In the genomic region with DNA sequence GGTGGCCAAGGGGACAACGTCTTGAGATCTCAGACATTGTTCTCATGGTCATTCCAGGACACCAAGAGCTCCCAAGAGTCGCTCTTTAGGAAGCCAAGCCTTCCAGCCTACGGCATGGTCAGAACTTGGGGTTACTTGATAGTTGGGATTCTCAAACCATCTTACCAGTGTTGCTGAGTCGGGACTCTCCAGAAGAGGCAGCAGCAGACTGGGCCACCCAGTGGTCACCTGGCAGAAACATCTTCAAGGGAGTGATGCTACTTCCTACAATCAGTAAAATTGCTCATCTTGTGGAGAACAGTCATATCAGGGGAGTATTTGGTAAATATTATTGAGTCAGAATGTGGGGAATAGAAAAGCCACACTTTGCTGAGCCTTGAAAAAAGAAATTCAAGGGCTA, we compare ENCODE assay signal across 10 mouse cellular contexts.
DNase-seq lines count a peak whose midpoint lies in the region; ATAC-seq and TF ChIP-seq lines count a peak whose summit lies in the region.
"Had no signal": no experiment of that assay in that cellular context is flagged by ENCODE, and none has a peak within 500 bp of the region (broad histone marks: within the 10 kb centered on the region; RNA-seq: fewer than 3 reads in every experiment).

No protein-coding gene starts in this region.

- H3K4me2 ChIP-seq in forebrain, postnatal 0 days (ENCODE audit: low read depth) = no peak overlapping the region
- H3K4me2 ChIP-seq in forebrain, embryonic 14.5 days (ENCODE audit: low read length) = no peak overlapping the region
- H3K4me2 ChIP-seq in liver, postnatal 0 days (ENCODE audit: low read depth, low read length) = no peak overlapping the region
- no peak overlapping the region for H3K4me2 ChIP-seq in liver, embryonic 12.5 days
- H3K4me2 ChIP-seq: hindbrain, embryonic 15.5 days had no signal

- TF ChIP-seq CTCF in forebrain, postnatal 0 days (IDR thresholded peaks at IDR 0.05; ENCODE audit: low read depth) = peak; percentile 52
- peak; percentile 57 for TF ChIP-seq CTCF in liver, postnatal 0 days (IDR thresholded peaks at IDR 0.05; ENCODE audit: low read depth)
- no peak for TF ChIP-seq CTCF in thymus, adult 2 months (IDR thresholded peaks at IDR 0.05; ENCODE audit: borderline replicate concordance, control insufficient read depth, extremely low read depth, insufficient read depth, low read length, poor library complexity)

- 75% methylated on average over 4 of the region's 4 CpGs for whole genome bisulfite sequencing in forebrain, postnatal 0 days
- WGBS in forebrain, embryonic 14.5 days = 79% methylated on average over 4 of the region's 4 CpGs
- WGBS in liver, postnatal 0 days (ENCODE audit: insufficient replicate concordance) = 65% methylated on average over 4 of the region's 4 CpGs
- 51% methylated on average over 4 of the region's 4 CpGs for WGBS in liver, embryonic 12.5 days (ENCODE audit: insufficient replicate concordance)
- 67% methylated on average over 4 of the region's 4 CpGs for WGBS in thymus, adult 2 months

- no peak overlapping the region for H3K27ac ChIP-seq in forebrain, postnatal 0 days (ENCODE audit: low read depth, low read length)
- H3K27ac ChIP-seq in forebrain, embryonic 14.5 days (ENCODE audit: low read depth, low read length) = no peak overlapping the region
- H3K27ac ChIP-seq in liver, postnatal 0 days (ENCODE audit: low read depth) = no peak overlapping the region
- no peak overlapping the region for H3K27ac ChIP-seq in liver, embryonic 12.5 days
- H3K27ac ChIP-seq in thymus, adult 2 months (ENCODE audit: control insufficient read depth, insufficient read depth, low read length) = no peak overlapping the region
- H3K27ac ChIP-seq: hindbrain, embryonic 15.5 days had no signal

- no peaks in the 10 kb centered on the region for H3K4me1 ChIP-seq in forebrain, postnatal 0 days (ENCODE audit: insufficient read depth)
- H3K4me1 ChIP-seq in forebrain, embryonic 14.5 days (ENCODE audit: control insufficient read depth, insufficient read depth, low read length) = no peaks in the 10 kb centered on the region
- H3K4me1 ChIP-seq in liver, postnatal 0 days (ENCODE audit: insufficient read depth) = 0 out of 2 replicates have a peak, but pooled peaks cover 5% of the 10 kb centered on the region
- no peaks in the 10 kb centered on the region for H3K4me1 ChIP-seq in liver, embryonic 12.5 days
- H3K4me1 ChIP-seq in thymus, adult 2 months (replicated peaks; ENCODE audit: control insufficient read depth, insufficient read depth, low read length) = no peaks in the 10 kb centered on the region
- H3K4me1 ChIP-seq: hindbrain, embryonic 15.5 days had no signal

- no peak for TF ChIP-seq EP300 in liver, postnatal 0 days (IDR thresholded peaks at IDR 0.05; ENCODE audit: low read depth)

- no peaks in the 10 kb centered on the region for H3K36me3 ChIP-seq in forebrain, postnatal 0 days (ENCODE audit: insufficient read depth)
- H3K36me3 ChIP-seq in forebrain, embryonic 14.5 days (ENCODE audit: control insufficient read depth, insufficient read depth, low read length) = no peaks in the 10 kb centered on the region
- H3K36me3 ChIP-seq in liver, postnatal 0 days (replicated peaks; ENCODE audit: insufficient read depth, low read length) = no peaks in the 10 kb centered on the region
- H3K36me3 ChIP-seq in liver, embryonic 12.5 days = no peaks in the 10 kb centered on the region
- H3K36me3 ChIP-seq in thymus, adult 2 months (ENCODE audit: control insufficient read depth, insufficient read depth, low read length) = no peaks in the 10 kb centered on the region
- H3K36me3 ChIP-seq: hindbrain, embryonic 15.5 days had no signal

- TF ChIP-seq POLR2A in thymus, adult 2 months (IDR thresholded peaks at IDR 0.05; ENCODE audit: control insufficient read depth, extremely low read depth, insufficient read depth, low read length, poor library complexity) = no peak

- no peaks in the 10 kb centered on the region for H3K27me3 ChIP-seq in forebrain, postnatal 0 days (ENCODE audit: insufficient read depth, low read length)
- H3K27me3 ChIP-seq in forebrain, embryonic 14.5 days (replicated peaks; ENCODE audit: control insufficient read depth, insufficient read depth, low read length) = no peaks in the 10 kb centered on the region
- no peaks in the 10 kb centered on the region for H3K27me3 ChIP-seq in liver, postnatal 0 days (ENCODE audit: insufficient read depth, low read length)
- H3K27me3 ChIP-seq in liver, embryonic 12.5 days (replicated peaks) = no peaks in the 10 kb centered on the region; the same call in 1 of the 2 replicates
- H3K27me3 ChIP-seq in thymus, adult 2 months (ENCODE audit: control insufficient read depth, insufficient read depth, low read length) = no peaks in the 10 kb centered on the region
- H3K27me3 ChIP-seq: hindbrain, embryonic 15.5 days had no signal

- ATAC-seq in forebrain, postnatal 0 days = no peak
- ATAC-seq in forebrain, embryonic 14.5 days = no peak
- no peak for ATAC-seq in liver, postnatal 0 days
- no peak for ATAC-seq in liver, embryonic 12.5 days
- no peak for ATAC-seq in erythroid progenitor cell, adult 5-6 weeks (replicated peaks; ENCODE audit: low FRiP score, poor library complexity, severe bottlenecking)

- no peak for DNase-seq in forebrain, postnatal 0 days
- DNase-seq in forebrain, embryonic 14.5 days (ENCODE audit: low spot score) = no peak
- DNase-seq in liver, postnatal 0 days = no peak
- peak; percentile 79 for DNase-seq in brain, adult 2 months (ENCODE audit: low read depth, low spot score)
- peak; percentile 6 for DNase-seq in lung, postnatal 36 days
- no peak for DNase-seq in thymus, adult 2 months
- DNase-seq: gastrocnemius, postnatal 10 days had no signal

- H3K9ac ChIP-seq in forebrain, postnatal 0 days = no peak overlapping the region
- H3K9ac ChIP-seq in forebrain, embryonic 14.5 days (ENCODE audit: low read length) = no peak overlapping the region
- no peak overlapping the region for H3K9ac ChIP-seq in liver, postnatal 0 days (replicated peaks)
- no peak overlapping the region for H3K9ac ChIP-seq in liver, embryonic 12.5 days
- H3K9ac ChIP-seq: hindbrain, embryonic 15.5 days had no signal

- H3K9me3 ChIP-seq in forebrain, postnatal 0 days (ENCODE audit: low read length) = no peaks in the 10 kb centered on the region
- H3K9me3 ChIP-seq in forebrain, embryonic 14.5 days (replicated peaks; ENCODE audit: control insufficient read depth, low read length) = no peaks in the 10 kb centered on the region
- H3K9me3 ChIP-seq in liver, postnatal 0 days (ENCODE audit: low read length) = no peaks in the 10 kb centered on the region
- no peaks in the 10 kb centered on the region for H3K9me3 ChIP-seq in liver, embryonic 12.5 days (replicated peaks)
- H3K9me3 ChIP-seq: hindbrain, embryonic 15.5 days had no signal

- H3K4me3 ChIP-seq in forebrain, postnatal 0 days (ENCODE audit: low read depth, low read length) = no peak overlapping the region
- H3K4me3 ChIP-seq in forebrain, embryonic 14.5 days (ENCODE audit: low read depth, low read length) = no peak overlapping the region
- H3K4me3 ChIP-seq in liver, postnatal 0 days (ENCODE audit: low read depth, low read length) = no peak overlapping the region
- H3K4me3 ChIP-seq in liver, embryonic 12.5 days = no peak overlapping the region
- no peak overlapping the region for H3K4me3 ChIP-seq in thymus, adult 2 months (ENCODE audit: control insufficient read depth, insufficient read depth, low read length)
- H3K4me3 ChIP-seq: hindbrain, embryonic 15.5 days had no signal

Comparison
In these comparisons a context has a peak if more than half of its experiments do, and no peak if none do; other contexts are left out.
1. DNase-seq: peak in brain, adult 2 months (single experiment) and lung, postnatal 36 days (single experiment); none in forebrain, postnatal 0 days (single experiment), forebrain, embryonic 14.5 days (single experiment), liver, postnatal 0 days (single experiment) and thymus, adult 2 months (single experiment).